Mouse (Mus musculus) ES-Bruce4 (cell line): ENCODE results near the gene Acat3.
"Not testable (repeated sequence)": the region's sequence is repeated elsewhere in the genome, so short reads cannot be mapped to it uniquely, and the experiment has no call there.

Source experiments
- CTCF ChIP-seq: IDR thresholded peaks from one replicate; pipeline ENCODE4 v1.8.1; 2011; ENCODE audit warnings: low read depth, low read length
- POLR2A ChIP-seq: IDR thresholded peaks from one replicate; pipeline ENCODE4 v1.8.1; 2011; ENCODE audit warnings: low read length; ENCODE audit not compliant: insufficient read depth

GRCm38 (mm10) chr17:12939377-12940148, 837 bp downstream of the Acat3 start:
- not testable (repeated sequence) for TF ChIP-seq POLR2A, CTCF
